ENCODE assay signal across 27 mouse cellular contexts in the genomic region with DNA sequence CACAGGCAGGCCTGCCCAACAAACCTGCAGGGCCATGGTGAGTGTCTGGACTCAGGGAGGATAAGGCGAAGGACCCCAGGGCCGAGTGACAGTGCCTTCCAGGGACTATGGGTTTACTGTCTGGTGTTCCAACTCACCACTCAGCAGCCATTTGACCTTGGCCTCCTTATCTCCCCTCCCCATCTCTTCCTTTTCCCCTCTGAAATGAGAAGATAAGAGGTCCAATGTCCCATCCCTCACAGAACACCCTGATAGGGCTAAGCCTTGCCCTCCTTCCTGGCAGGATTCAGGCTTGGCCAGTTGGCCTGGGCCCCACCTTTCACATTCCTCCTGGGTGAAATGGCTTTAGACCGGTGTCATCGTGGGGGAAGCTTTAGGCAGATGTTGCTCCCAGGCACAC. TPM values are rescaled to one million over a fixed set of nuclear protein-coding genes. Genes with fewer than 3 reads are reported as not detected.
DNase-seq lines count a peak whose midpoint lies in the region; ATAC-seq lines count a peak whose summit lies in the region.
"Had no signal": no experiment of that assay in that cellular context is flagged by ENCODE, and none has a peak within 500 bp of the region (broad histone marks: within the 10 kb centered on the region; RNA-seq: fewer than 3 reads in every experiment).

No protein-coding gene starts in this region.

- H3K4me2 ChIP-seq in liver, embryonic 13.5 days = no peak overlapping the region
- no peak overlapping the region for H3K4me2 ChIP-seq in liver, embryonic 11.5 days

- H3K4me1 ChIP-seq in liver, embryonic 13.5 days (replicated peaks) = peaks cover 10% of the 10 kb centered on the region
- no peaks in the 10 kb centered on the region; the same call in 1 of the 2 replicates for H3K4me1 ChIP-seq in liver, embryonic 11.5 days (replicated peaks; ENCODE audit: control insufficient read depth, insufficient read depth, low read length)
- peaks cover 20% of the 10 kb centered on the region; the same call in 1 of the 2 replicates for H3K4me1 ChIP-seq in brown adipose tissue, adult 24 weeks (ENCODE audit: control insufficient read depth, insufficient read depth, insufficient read length, low read length)

- H3K9me3 ChIP-seq in liver, embryonic 13.5 days (replicated peaks) = no peaks in the 10 kb centered on the region
- no peaks in the 10 kb centered on the region for H3K9me3 ChIP-seq in liver, embryonic 11.5 days (ENCODE audit: control insufficient read depth, low read length)
- H3K9me3 ChIP-seq: G1E had no signal

- H3K27ac ChIP-seq in liver, embryonic 13.5 days = 0 out of 2 replicates have a peak overlapping the region, but pooled peaks have one; percentile 13
- H3K27ac ChIP-seq in liver, embryonic 11.5 days (ENCODE audit: low read depth, low read length) = no peak overlapping the region
- peak overlapping the region; percentile 55 for H3K27ac ChIP-seq in brown adipose tissue, adult 24 weeks (replicated peaks; ENCODE audit: low read depth, low read length)

- ATAC-seq in liver, embryonic 13.5 days (ENCODE audit: low read depth) = no peak
- ATAC-seq in liver, embryonic 11.5 days (replicated peaks; ENCODE audit: low FRiP score) = no peak
- ATAC-seq: activated CD4-positive, CD25-positive, alpha-beta regulatory T cell, adult 4 months; CD4-positive, CD25-positive, alpha-beta regulatory T cell, adult 4 months; Patski had no signal

- H3K27me3 ChIP-seq in liver, embryonic 13.5 days = no peaks in the 10 kb centered on the region
- H3K27me3 ChIP-seq in liver, embryonic 11.5 days (replicated peaks; ENCODE audit: control insufficient read depth, insufficient read depth, low read length) = no peaks in the 10 kb centered on the region
- H3K27me3 ChIP-seq: Patski had no signal

- 32% methylated on average over 4 of the region's 4 CpGs for WGBS in liver, embryonic 13.5 days (ENCODE audit: insufficient replicate concordance)
- 47% methylated on average over 4 of the region's 4 CpGs for WGBS in liver, embryonic 11.5 days

- peak; percentile 31 for DNase-seq in adrenal gland, postnatal 10 days
- no peak for DNase-seq in adrenal gland, adult 8-10 months
- DNase-seq in liver, embryonic 13.5 days = no peak
- DNase-seq in liver, embryonic 11.5 days (ENCODE audit: low spot score) = no peak
- DNase-seq in 416B (ENCODE audit: low read depth) = peak; percentile 80
- DNase-seq in spleen, postnatal 14 days (ENCODE audit: low spot score in 2 of 2) = no peak
- no peak for DNase-seq in retina, embryonic 14.5 days (ENCODE audit: low spot score)
- DNase-seq: adrenal gland, adult 2 months; adrenal gland, postnatal 14 days; adrenal gland, postnatal 25 days; adrenal gland, postnatal 36 days; B cell, adult 2 months; cerebellum, adult 11 months; cerebellum, adult 11-12 months; cerebellum, adult 18-20 months; cerebellum, adult 2 months; cerebellum, adult 8-10 months; cerebellum, adult 9-10 months had no signal

- no peak overlapping the region for H3K4me3 ChIP-seq in liver, embryonic 13.5 days (replicated peaks)
- no peak overlapping the region for H3K4me3 ChIP-seq in liver, embryonic 11.5 days (ENCODE audit: low read depth, low read length)
- no peak overlapping the region for H3K4me3 ChIP-seq in brown adipose tissue, adult 24 weeks (ENCODE audit: insufficient read depth, low read depth, low read length)

- H3K36me3 ChIP-seq in liver, embryonic 13.5 days = no peaks in the 10 kb centered on the region
- H3K36me3 ChIP-seq in liver, embryonic 11.5 days (ENCODE audit: control insufficient read depth, insufficient read depth, low read length) = no peaks in the 10 kb centered on the region
- H3K36me3 ChIP-seq: G1E had no signal

- no peak overlapping the region for H3K9ac ChIP-seq in liver, embryonic 13.5 days
- no peak overlapping the region for H3K9ac ChIP-seq in liver, embryonic 11.5 days (ENCODE audit: low read depth, low read length)

RNA-seq across cellular contexts. Expression of a gene that starts 10.7 kb away (rescaled TPM):
- 1 to 10 TPM; 2.0 to 3.8 TPM for total RNA-seq in adrenal gland, postnatal 10 days (2021)
- 10 to 100 TPM; 12.2 to 29.7 (median 14.9) TPM for total RNA-seq in adrenal gland, adult 8-10 months (2022)
- 0.41 and 0.54 TPM in 2 replicates for polyA plus RNA-seq in liver, embryonic 13.5 days (2015; fragmentation: Nextera tagmentation; extraction: Ambion mirVana)
- polyA plus RNA-seq in liver, embryonic 11.5 days (2014; fragmentation: Nextera tagmentation; extraction: Ambion mirVana) = 0.60 and 1.9 TPM in 2 replicates
- 7.7 and 8.3 TPM in 2 replicates for polyA plus RNA-seq in brown adipose tissue, adult 24 weeks (2012; ENCODE audit: insufficient read depth, insufficient read length, missing spikeins)
- total RNA-seq: CH12.LX, ES-E14, MEL had no signal
- polyA plus RNA-seq: C2C12, G1E, Patski had no signal

RNA-seq across cellular contexts. Expression of a gene that starts 39.8 kb away (rescaled TPM):
- total RNA-seq in adrenal gland, postnatal 10 days (2021) = 10 to 100 TPM; 15.6 to 17.7 TPM
- 10 to 100 TPM; 21.8 to 24.6 (median 24.3) TPM for total RNA-seq in adrenal gland, adult 8-10 months (2022)
- polyA plus RNA-seq in liver, embryonic 13.5 days (2015; fragmentation: Nextera tagmentation; extraction: Ambion mirVana) = 0.38 and 0.50 TPM in 2 replicates
- 2.6 and 3.9 TPM in 2 replicates for polyA plus RNA-seq in liver, embryonic 11.5 days (2014; fragmentation: Nextera tagmentation; extraction: Ambion mirVana)
- 5.6 and 6.7 TPM in 2 replicates for polyA plus RNA-seq in brown adipose tissue, adult 24 weeks (2012; ENCODE audit: insufficient read depth, insufficient read length, missing spikeins)
- total RNA-seq: CH12.LX, MEL had no signal
- polyA plus RNA-seq: G1E had no signal

RNA-seq across cellular contexts. Expression of a gene that starts 56.4 kb away (rescaled TPM):
- 100 to 1,000 TPM; 237 to 238 TPM for total RNA-seq in adrenal gland, postnatal 10 days (2021)
- total RNA-seq in adrenal gland, adult 8-10 months (2022) = 100 to 1,000 TPM in 2 of 4 experiments, 10 to 100 TPM in 2; 45.2 to 106 (median 92.9) TPM
- polyA plus RNA-seq in liver, embryonic 13.5 days (2015; fragmentation: Nextera tagmentation; extraction: Ambion mirVana) = 4.3 and 5.3 TPM in 2 replicates
- polyA plus RNA-seq in liver, embryonic 11.5 days (2014; fragmentation: Nextera tagmentation; extraction: Ambion mirVana) = 6.9 and 8.2 TPM in 2 replicates
- polyA plus RNA-seq in brown adipose tissue, adult 24 weeks (2012; ENCODE audit: insufficient read depth, insufficient read length, missing spikeins) = 427 and 435 TPM in 2 replicates
- total RNA-seq: CH12.LX, G1E had no signal

Comparison
In these comparisons a context has a peak if more than half of its experiments do, and no peak if none do; other contexts are left out.
1. DNase-seq: peak in adrenal gland, postnatal 10 days (single experiment) and 416B (single experiment); none in adrenal gland, adult 8-10 months (single experiment), liver, embryonic 13.5 days (single experiment), liver, embryonic 11.5 days (single experiment), spleen, postnatal 14 days (0 of 2) and retina, embryonic 14.5 days (single experiment).
2. RNA of a gene that starts 56.4 kb away (polyA plus RNA-seq): 427 to 435 TPM in brown adipose tissue, adult 24 weeks; 6.9 to 8.2 TPM in liver, embryonic 11.5 days and 4.3 to 5.3 TPM in liver, embryonic 13.5 days; every median in the first group is over 10 times any median in the second.